Mouse (Mus musculus): ENCODE measurements at regions not wholly inside any gene's neighbourhood (a gene's known extent, or its start where the extent isn't known, plus 50 kb on each side); places are given as distances from the start of the nearest gene placed in this dataset.
A peak's percentile ranks its signal among the peaks of the same experiment; 100 is the strongest.

- 83% methylated on average over 6 of the region's 15 CpGs for WGBS
- Histone ChIP-seq H3K36me3 (ENCODE audit: control insufficient read depth, insufficient read depth, low read length) (no peaks in the 10 kb centered on the region), H3K4me2 (ENCODE audit: low read length) (no peak overlapping the region), H3K9ac (ENCODE audit: low read length) (no peak overlapping the region), H3K4me3 (ENCODE audit: low read depth, low read length) (no peak overlapping the region), H3K4me1 (ENCODE audit: control insufficient read depth, insufficient read depth, low read length) (no peaks in the 10 kb centered on the region), H3K9me3 (replicated peaks; ENCODE audit: control insufficient read depth, low read length) (0 out of 2 replicates have a peak, but pooled peaks cover 7% of the 10 kb centered on the region), H3K27ac (ENCODE audit: low read depth, low read length) (no peak overlapping the region), H3K27me3 (replicated peaks; ENCODE audit: control insufficient read depth, insufficient read depth, low read length) (no peaks in the 10 kb centered on the region)
- DNase-seq (ENCODE audit: low spot score) (no peak), ATAC-seq (no peak)
These were observed 88.6 kb downstream of the Inhba start for GRCm38 (mm10) chr13:16100253-16100652.

- no peak overlapping the region for H3K9ac ChIP-seq (ENCODE audit: low read length)
- H3K27ac ChIP-seq (ENCODE audit: low read depth, low read length), result no peak overlapping the region
- no peaks in the 10 kb centered on the region for H3K4me1 ChIP-seq (ENCODE audit: control insufficient read depth, insufficient read depth, low read length)
- no peaks in the 10 kb centered on the region for H3K36me3 ChIP-seq (ENCODE audit: control insufficient read depth, insufficient read depth, low read length)
- 78% methylated on average over 2 of the region's 2 CpGs for WGBS
- H3K4me3 ChIP-seq (ENCODE audit: low read depth, low read length), result no peak overlapping the region
- no peak for DNase-seq (ENCODE audit: low spot score)
- H3K27me3 ChIP-seq (replicated peaks; ENCODE audit: control insufficient read depth, insufficient read depth, low read length), result no peaks in the 10 kb centered on the region
- no peaks in the 10 kb centered on the region for H3K9me3 ChIP-seq (replicated peaks; ENCODE audit: control insufficient read depth, low read length)
- no peak for ATAC-seq
- H3K4me2 ChIP-seq (ENCODE audit: low read length), result no peak overlapping the region
These were observed 103.2 kb downstream of the Inhba start for GRCm38 (mm10) chr13:16114837-16115236.

- no peaks in the 10 kb centered on the region for H3K36me3 ChIP-seq (ENCODE audit: control insufficient read depth, insufficient read depth, low read length)
- H3K4me2 ChIP-seq (ENCODE audit: low read length), result no peak overlapping the region
- no peaks in the 10 kb centered on the region for H3K27me3 ChIP-seq (replicated peaks; ENCODE audit: control insufficient read depth, insufficient read depth, low read length)
- H3K9ac ChIP-seq (ENCODE audit: low read length), result no peak overlapping the region
- no peak for DNase-seq (ENCODE audit: low spot score)
- ATAC-seq, result no peak
- no peaks in the 10 kb centered on the region for H3K9me3 ChIP-seq (replicated peaks; ENCODE audit: control insufficient read depth, low read length)
- no peaks in the 10 kb centered on the region for H3K4me1 ChIP-seq (ENCODE audit: control insufficient read depth, insufficient read depth, low read length)
- no peak overlapping the region for H3K27ac ChIP-seq (ENCODE audit: low read depth, low read length)
- no peak overlapping the region for H3K4me3 ChIP-seq (ENCODE audit: low read depth, low read length)
These were observed 135.0 kb downstream of the Inhba start for GRCm38 (mm10) chr13:16146686-16147085.

- Histone ChIP-seq H3K4me1 (ENCODE audit: control insufficient read depth, insufficient read depth, low read length) (no peaks in the 10 kb centered on the region), H3K4me2 (ENCODE audit: low read length) (no peak overlapping the region), H3K36me3 (ENCODE audit: control insufficient read depth, insufficient read depth, low read length) (no peaks in the 10 kb centered on the region), H3K27ac (ENCODE audit: low read depth, low read length) (no peak overlapping the region), H3K9me3 (replicated peaks; ENCODE audit: control insufficient read depth, low read length) (no peaks in the 10 kb centered on the region), H3K27me3 (replicated peaks; ENCODE audit: control insufficient read depth, insufficient read depth, low read length) (no peaks in the 10 kb centered on the region), H3K9ac (ENCODE audit: low read length) (no peak overlapping the region), H3K4me3 (ENCODE audit: low read depth, low read length) (no peak overlapping the region)
- no peak for ATAC-seq
- WGBS, result 76% methylated on average over 1 of the region's 1 CpGs
- no peak for DNase-seq (ENCODE audit: low spot score)
These were observed 143.3 kb downstream of the Inhba start for GRCm38 (mm10) chr13:16154926-16155325.

- no peak overlapping the region for H3K4me2 ChIP-seq (ENCODE audit: low read length)
- no peaks in the 10 kb centered on the region for H3K36me3 ChIP-seq (ENCODE audit: control insufficient read depth, insufficient read depth, low read length)
- no peaks in the 10 kb centered on the region for H3K9me3 ChIP-seq (replicated peaks; ENCODE audit: control insufficient read depth, low read length)
- H3K4me3 ChIP-seq (ENCODE audit: low read depth, low read length), result no peak overlapping the region
- no peak for DNase-seq (ENCODE audit: low spot score)
- H3K27ac ChIP-seq (ENCODE audit: low read depth, low read length), result no peak overlapping the region
- 82% methylated on average over 5 of the region's 5 CpGs for WGBS
- ATAC-seq, result no peak
- no peaks in the 10 kb centered on the region for H3K4me1 ChIP-seq (ENCODE audit: control insufficient read depth, insufficient read depth, low read length)
- H3K27me3 ChIP-seq (replicated peaks; ENCODE audit: control insufficient read depth, insufficient read depth, low read length), result no peaks in the 10 kb centered on the region
- H3K9ac ChIP-seq (ENCODE audit: low read length), result no peak overlapping the region
These were observed 153.7 kb downstream of the Inhba start for GRCm38 (mm10) chr13:16165204-16165894.

GRCm38 (mm10) chr13:16196692-16197091 lies 185.0 kb downstream of the Inhba start:
- Histone ChIP-seq H3K4me3 (ENCODE audit: low read depth, low read length) (no peak overlapping the region), H3K4me2 (ENCODE audit: low read length) (no peak overlapping the region), H3K9ac (ENCODE audit: low read length) (no peak overlapping the region), H3K36me3 (ENCODE audit: control insufficient read depth, insufficient read depth, low read length) (no peaks in the 10 kb centered on the region), H3K27me3 (replicated peaks; ENCODE audit: control insufficient read depth, insufficient read depth, low read length) (no peaks in the 10 kb centered on the region), H3K27ac (ENCODE audit: low read depth, low read length) (no peak overlapping the region), H3K9me3 (replicated peaks; ENCODE audit: control insufficient read depth, low read length) (no peaks in the 10 kb centered on the region), H3K4me1 (ENCODE audit: control insufficient read depth, insufficient read depth, low read length) (no peaks in the 10 kb centered on the region)
- WGBS, result 75% methylated on average over 1 of the region's 1 CpGs
- DNase-seq (ENCODE audit: low spot score), result peak; percentile 28
- no peak for ATAC-seq

GRCm38 (mm10) chr13:16200046-16200445 lies 188.4 kb downstream of the Inhba start:
- Histone ChIP-seq H3K9ac (ENCODE audit: low read length) (no peak overlapping the region), H3K4me2 (ENCODE audit: low read length) (no peak overlapping the region), H3K9me3 (replicated peaks; ENCODE audit: control insufficient read depth, low read length) (no peaks in the 10 kb centered on the region), H3K27ac (ENCODE audit: low read depth, low read length) (no peak overlapping the region), H3K36me3 (ENCODE audit: control insufficient read depth, insufficient read depth, low read length) (no peaks in the 10 kb centered on the region), H3K27me3 (replicated peaks; ENCODE audit: control insufficient read depth, insufficient read depth, low read length) (no peaks in the 10 kb centered on the region), H3K4me1 (ENCODE audit: control insufficient read depth, insufficient read depth, low read length) (no peaks in the 10 kb centered on the region), H3K4me3 (ENCODE audit: low read depth, low read length) (no peak overlapping the region)
- no peak for ATAC-seq
- DNase-seq (ENCODE audit: low spot score), result no peak
- 95% methylated on average over 1 of the region's 1 CpGs for WGBS

GRCm38 (mm10) chr13:16203147-16203546 lies 191.5 kb downstream of the Inhba start:
- WGBS, result 50% methylated on average over 3 of the region's 3 CpGs
- Histone ChIP-seq H3K4me3 (ENCODE audit: low read depth, low read length) (no peak overlapping the region), H3K4me2 (ENCODE audit: low read length) (no peak overlapping the region), H3K9me3 (replicated peaks; ENCODE audit: control insufficient read depth, low read length) (no peaks in the 10 kb centered on the region), H3K27ac (ENCODE audit: low read depth, low read length) (no peak overlapping the region), H3K27me3 (replicated peaks; ENCODE audit: control insufficient read depth, insufficient read depth, low read length) (no peaks in the 10 kb centered on the region), H3K9ac (ENCODE audit: low read length) (no peak overlapping the region), H3K36me3 (ENCODE audit: control insufficient read depth, insufficient read depth, low read length) (no peaks in the 10 kb centered on the region), H3K4me1 (ENCODE audit: control insufficient read depth, insufficient read depth, low read length) (no peaks in the 10 kb centered on the region)
- ATAC-seq (no peak), DNase-seq (ENCODE audit: low spot score) (no peak)

- no peak overlapping the region for H3K9ac ChIP-seq (ENCODE audit: low read length)
- H3K9me3 ChIP-seq (replicated peaks; ENCODE audit: control insufficient read depth, low read length), result no peaks in the 10 kb centered on the region
- H3K4me3 ChIP-seq (ENCODE audit: low read depth, low read length), result no peak overlapping the region
- ATAC-seq, result no peak
- H3K27me3 ChIP-seq (replicated peaks; ENCODE audit: control insufficient read depth, insufficient read depth, low read length), result no peaks in the 10 kb centered on the region
- DNase-seq (ENCODE audit: low spot score), result no peak
- no peak overlapping the region for H3K27ac ChIP-seq (ENCODE audit: low read depth, low read length)
- no peak overlapping the region for H3K4me2 ChIP-seq (ENCODE audit: low read length)
- no peaks in the 10 kb centered on the region for H3K4me1 ChIP-seq (ENCODE audit: control insufficient read depth, insufficient read depth, low read length)
- WGBS, result 93% methylated on average over 5 of the region's 5 CpGs
- no peaks in the 10 kb centered on the region for H3K36me3 ChIP-seq (ENCODE audit: control insufficient read depth, insufficient read depth, low read length)
These were observed 192.4 kb downstream of the Inhba start for GRCm38 (mm10) chr13:16204097-16204496.
